Mouse (Mus musculus) neutrophil, adult 83 days (primary cell): ENCODE results near the gene Nkg7. TPM values are rescaled to one million over a fixed set of nuclear protein-coding genes. Genes with fewer than 3 reads are reported as not detected.

ENCODE experiments used
- total RNA-seq, 2 experiments: library from RNA; stranded (reverse); gene quantifications; one replicate each; pipeline ENCODE4 v1.2.4; 2023

Gene Nkg7
- total RNA-seq = 10 to 100 TPM; 30.2 to 33.5 TPM

DNA sequence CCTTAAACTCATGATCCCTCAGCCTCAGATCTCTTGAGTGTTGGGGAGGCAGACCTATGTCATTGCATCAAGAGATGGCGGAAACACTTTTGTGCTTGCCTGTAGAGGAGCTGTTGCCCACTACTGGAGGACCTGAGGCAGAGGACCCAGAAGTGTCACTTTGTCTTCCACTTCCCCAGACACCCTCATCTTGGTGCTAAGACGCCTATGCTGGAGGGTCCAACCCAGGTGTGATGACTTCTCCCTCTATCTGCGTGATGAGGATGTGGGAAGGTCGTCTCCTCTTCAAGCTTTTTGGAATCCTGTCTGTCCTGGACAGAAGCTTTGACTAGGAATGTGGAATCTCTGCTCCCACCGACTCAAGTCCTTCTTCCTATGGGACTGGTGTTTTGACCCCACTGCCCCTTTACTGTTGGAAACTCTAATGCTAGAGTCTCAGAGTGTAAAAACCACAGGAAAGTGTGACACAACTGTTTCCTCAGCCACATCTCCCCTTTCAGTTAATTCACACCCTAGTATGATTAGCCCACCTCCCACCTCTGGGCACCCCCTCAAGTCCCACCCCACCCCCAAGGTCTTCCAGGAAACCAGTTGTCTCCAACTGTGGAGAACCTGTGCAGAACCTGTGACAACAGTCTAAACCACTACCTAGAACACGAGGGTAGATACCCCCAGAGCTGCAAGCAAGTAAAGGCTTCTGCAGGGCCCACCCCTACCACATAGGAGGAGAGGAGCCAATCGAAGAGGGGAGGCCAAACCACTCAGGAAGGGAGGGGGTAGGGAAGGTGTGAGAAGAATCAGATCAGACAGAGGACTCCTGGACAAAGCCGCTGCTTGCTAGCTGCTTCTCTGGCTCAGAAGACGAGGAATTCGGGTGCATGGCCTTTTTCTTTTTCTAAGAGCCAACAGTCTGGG is at the start of gene Nkg7:
Gene Nkg7 (plus strand): TSS at position 733 of the 915 bp plus-strand sequence.

DNA sequence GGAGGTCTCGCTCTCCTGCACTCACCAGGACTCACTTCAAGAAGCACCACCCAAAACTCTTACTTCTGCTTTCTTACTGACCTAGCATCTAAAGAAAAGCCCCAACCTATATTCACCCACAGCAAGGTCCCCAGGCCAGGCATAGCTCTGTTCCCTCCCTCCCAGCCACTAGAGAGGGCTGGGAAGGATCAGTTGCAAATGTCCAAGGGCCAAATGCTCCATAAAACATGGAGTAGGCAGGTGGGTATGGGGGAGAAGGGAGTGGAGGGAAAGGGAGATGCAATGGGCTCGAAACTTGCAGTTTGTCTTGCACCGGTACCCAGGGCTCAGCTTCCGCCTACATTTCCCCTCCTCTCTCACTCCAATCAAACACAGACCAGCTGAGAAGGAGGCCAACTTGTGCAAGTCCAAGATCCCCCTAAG is 28.7 kb upstream of the Nkg7 start, which contains the start of gene Siglecg:
Gene Siglecg (plus strand): TSS at position 74 of the 423 bp plus-strand sequence.

DNA sequence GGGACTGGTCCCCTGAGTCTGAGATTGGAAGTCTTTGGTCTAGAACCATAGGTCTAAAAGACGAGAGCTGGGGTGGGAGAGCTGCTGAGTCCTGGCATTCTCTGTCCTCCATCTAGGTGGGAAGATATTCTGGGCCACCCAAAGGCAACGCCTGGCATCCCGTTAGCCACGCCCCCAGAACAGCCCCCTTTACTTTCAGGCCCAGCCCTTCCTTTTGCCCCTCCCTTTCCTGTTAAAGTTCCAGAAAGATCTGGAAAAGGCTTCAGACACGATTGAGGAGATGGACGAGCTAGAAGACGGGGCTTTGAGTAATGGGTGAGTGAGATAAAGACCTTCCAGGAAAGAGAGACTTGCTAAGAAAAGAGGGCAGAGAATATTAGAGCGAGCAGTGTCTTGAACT is 9.5 kb upstream of the Nkg7 start, which contains the start of gene Lim2:
Gene Lim2 (plus strand): TSS at position 265 of the 400 bp plus-strand sequence.

DNA sequence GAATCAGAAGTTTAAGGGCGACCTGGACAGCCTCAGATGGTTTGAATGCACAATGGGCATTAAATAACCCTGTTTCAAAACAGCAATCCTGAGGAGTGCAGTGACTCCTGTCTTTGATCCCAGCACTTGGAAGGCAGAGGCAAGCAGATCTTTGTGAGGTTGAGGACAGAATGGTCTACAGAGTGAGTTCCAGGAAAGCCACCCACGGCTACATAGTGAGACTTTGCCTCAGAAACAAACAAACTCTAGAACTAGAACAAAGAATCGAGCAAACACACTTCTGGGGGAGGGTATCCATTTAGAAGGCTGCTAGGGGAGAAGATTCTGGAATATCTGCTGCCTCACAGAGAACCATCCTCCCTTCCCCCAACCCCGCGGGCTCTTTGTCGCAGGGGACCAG is 3.6 kb downstream of the Nkg7 start, which contains the start of gene Cldnd2:
Gene Cldnd2 (plus strand): TSS at position 301 of the 400 bp plus-strand sequence.

DNA sequence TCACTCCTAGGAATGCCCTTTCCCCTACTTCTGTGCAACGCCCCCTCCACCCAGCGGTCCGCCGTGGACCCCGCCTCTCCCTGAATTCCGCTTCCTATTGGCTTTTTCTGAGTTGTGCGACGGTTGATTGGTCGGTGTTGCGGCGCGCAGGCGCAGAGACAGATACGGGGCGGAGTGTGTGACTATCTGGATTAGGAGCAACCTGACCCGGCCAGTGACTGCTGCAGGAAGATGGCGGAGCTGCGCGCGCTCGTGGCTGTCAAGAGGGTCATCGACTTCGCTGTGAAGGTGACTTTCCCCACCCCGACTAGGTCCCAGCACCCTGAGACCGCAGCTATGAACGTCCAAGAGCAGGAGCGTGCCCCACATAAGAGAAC is 7.0 kb downstream of the Nkg7 start, which contains the start of the genes Etfb and Gm45233:
Gene Etfb (plus strand): TSS at position 167 of the 377 bp plus-strand sequence.
Gene Gm45233 (plus strand): TSS at position 212 of the 377 bp plus-strand sequence.

DNA sequence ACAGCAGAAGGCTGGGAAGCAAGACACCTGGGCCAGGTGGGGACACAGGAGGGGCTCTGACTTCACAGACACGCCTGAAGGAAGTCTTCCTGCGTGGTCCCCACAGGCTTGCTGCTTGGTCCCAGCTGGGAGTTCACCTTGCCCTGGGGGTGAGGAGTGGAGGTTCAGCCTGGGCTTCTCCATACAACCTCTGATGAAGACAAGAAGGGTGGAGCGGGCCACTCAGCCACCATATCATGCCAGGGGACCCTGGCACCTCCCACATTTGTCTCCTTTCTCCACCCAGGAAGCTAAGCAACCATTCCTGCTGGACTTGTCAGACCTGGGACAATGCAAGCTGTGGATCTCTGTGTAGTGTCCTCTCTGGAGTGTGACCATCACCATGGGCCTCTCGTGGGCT is 26.0 kb downstream of the Nkg7 start, which contains the start of gene Vsig10l:
Gene Vsig10l (plus strand): TSS at position 301 of the 400 bp plus-strand sequence.

Other genes starting within 250 kb of the Nkg7 start
- 10 to 100 TPM; 15.7 to 23.0 TPM for gene Zfp715, start 123.8 kb upstream of the Nkg7 start, total RNA-seq
- 10 to 100 TPM in 1 of 2 experiments, 1 to 10 TPM in 1; 8.4 to 10.2 TPM for gene Siglecf, start 85.7 kb upstream of the Nkg7 start, total RNA-seq
- gene Siglecg, start 28.9 kb upstream of the Nkg7 start, total RNA-seq = 10 to 100 TPM; 50.8 to 51.6 TPM
- gene Lim2, start 9.4 kb upstream of the Nkg7 start, total RNA-seq = not detected
- gene Cldnd2, start 3.7 kb downstream of the Nkg7 start, total RNA-seq = under 1 TPM in 1 of 2 experiments, not detected in 1; 0.73 TPM
- gene Etfb, start 7.0 kb downstream of the Nkg7 start, total RNA-seq = 10 to 100 TPM; 55.9 to 73.8 TPM
- gene Gm45233, start 7.1 kb downstream of the Nkg7 start, total RNA-seq = not detected
- 10 to 100 TPM; 10.8 to 11.0 TPM for gene Vsig10l, start 26.1 kb downstream of the Nkg7 start, total RNA-seq
- gene Iglon5, start 53.0 kb downstream of the Nkg7 start, total RNA-seq = not detected
- gene 4931406B18Rik, start 68.9 kb downstream of the Nkg7 start, total RNA-seq = not detected
- 100 to 1,000 TPM; 339 to 380 TPM for gene Cd33, start 107.4 kb downstream of the Nkg7 start, total RNA-seq
- gene Zfp658, start 125.2 kb downstream of the Nkg7 start, total RNA-seq = 1 to 10 TPM; 2.8 to 3.0 TPM
- gene Zfp719, start 142.5 kb downstream of the Nkg7 start, total RNA-seq = 10 to 100 TPM; 11.2 to 11.9 TPM
- under 1 TPM; 0.29 to 0.37 TPM for gene Zfp819, start 170.1 kb downstream of the Nkg7 start, total RNA-seq
- gene Ceacam18, start 197.6 kb downstream of the Nkg7 start, total RNA-seq = under 1 TPM in 1 of 2 experiments, not detected in 1; 0.22 TPM
- gene Siglece, start 223.1 kb downstream of the Nkg7 start, total RNA-seq = 100 to 1,000 TPM; 147 to 167 TPM
- gene Ctu1, start 234.9 kb downstream of the Nkg7 start, total RNA-seq = 1 to 10 TPM; 3.0 to 3.6 TPM